Mouse (Mus musculus) stomach, embryonic 15.5 days (tissue): Measurements from ENCODE around the gene Lipt2. TPM values are rescaled to one million over a fixed set of nuclear protein-coding genes. Genes with fewer than 3 reads are reported as not detected.

Source experiments
- ATAC-seq: fragments of 200-750 bp; cut with Nextera tagmentation; 2 replicates; pipeline ENCODE4 v1.8.0; 2017; ENCODE audit warnings: low read depth, moderate number of reproducible peaks, moderate TSS enrichment; ENCODE audit not compliant: insufficient read depth, low FRiP score
- H3K27ac ChIP-seq: fragments of 300-500 bp; sonication (generic); 2 replicates; pipeline ENCODE4 v1.5.1; 2015; ENCODE audit warnings: mild to moderate bottlenecking, inconsistent platforms
- H3K27me3 ChIP-seq: fragments of 300-500 bp; sonication (generic); replicated peaks from 2 replicates; pipeline ENCODE4 v1.6.1; 2015; ENCODE audit warnings: inconsistent platforms
- H3K36me3 ChIP-seq: fragments of 300-500 bp; sonication (generic); 2 replicates; pipeline ENCODE4 v1.6.1; 2015; ENCODE audit warnings: inconsistent platforms
- H3K4me1 ChIP-seq: fragments of 300-500 bp; sonication (generic); 2 replicates; pipeline ENCODE4 v1.6.1; 2015; ENCODE audit warnings: inconsistent platforms
- H3K4me2 ChIP-seq: fragments of 300-500 bp; sonication (generic); 2 replicates; pipeline ENCODE4 v1.6.1; 2015; ENCODE audit warnings: mild to moderate bottlenecking, inconsistent platforms
- H3K4me3 ChIP-seq: fragments of 300-500 bp; sonication (generic); replicated peaks from 2 replicates; pipeline ENCODE4 v1.5.1; 2015; ENCODE audit warnings: inconsistent platforms
- H3K9ac ChIP-seq: fragments of 300-500 bp; sonication (generic); 2 replicates; pipeline ENCODE4 v1.6.1; 2015; ENCODE audit warnings: inconsistent platforms
- H3K9me3 ChIP-seq: fragments of 300-500 bp; sonication (generic); 2 replicates; pipeline ENCODE4 v1.6.1; 2016; ENCODE audit warnings: inconsistent platforms
- WGBS: fragments of 180-500 bp; shearing (Covaris S2); methylation state at CpG from one replicate; pipeline ENCODE4 v1.1.7; 2015; 5-methylcytosine and 5-hydroxymethylcytosine counted together
- polyA plus RNA-seq: library from polyadenylated mRNA; unstranded; fragments of >200 nt; fragmentation: Nextera tagmentation; extraction: Ambion mirVana; gene quantifications from 2 replicates; pipeline ENCODE4 v1.2.1, GENCODE M21; 2015

Gene Lipt2
- polyA plus RNA-seq, 1 experiment from 2014 or later: 18.0 TPM

DNA sequence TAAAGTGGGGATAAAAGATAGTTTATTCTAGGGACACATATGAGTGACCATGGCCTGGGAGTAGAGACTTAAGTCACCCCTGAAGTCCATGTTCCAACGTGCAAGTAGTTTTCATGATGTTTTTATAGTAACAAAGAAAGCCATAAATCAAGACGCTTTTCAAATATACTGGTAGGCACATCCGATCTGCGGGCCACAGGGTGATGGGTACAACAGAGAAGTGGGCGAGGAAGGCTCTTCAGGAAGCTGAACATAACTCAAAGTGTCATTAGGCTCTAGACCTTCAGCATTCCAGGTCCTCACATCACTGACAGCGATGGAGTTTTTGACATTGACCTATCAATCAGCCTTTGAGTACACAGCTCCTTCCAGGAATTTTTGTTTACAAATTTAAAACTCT is 28.5 kb upstream of the Lipt2 start:
- H3K9ac ChIP-seq: no peak overlapping the region
- no peaks in the 10 kb centered on the region for H3K27me3 ChIP-seq
- H3K36me3 ChIP-seq: no peaks in the 10 kb centered on the region
- no peaks in the 10 kb centered on the region for H3K9me3 ChIP-seq
- ATAC-seq: no peak
- no peak overlapping the region for H3K4me2 ChIP-seq
- H3K27ac ChIP-seq: no peak overlapping the region
- WGBS: 34% methylated on average over 6 of the region's 6 CpGs
- peaks cover 7% of the 10 kb centered on the region; the same call in 1 of the 2 replicates for H3K4me1 ChIP-seq
- H3K4me3 ChIP-seq: no peak overlapping the region

- Histone ChIP-seq H3K9me3 (no peaks in the 10 kb centered on the region), H3K27ac (no peak overlapping the region), H3K4me1 (peaks cover 6% of the 10 kb centered on the region; the same call in 1 of the 2 replicates), H3K4me2 (no peak overlapping the region), H3K36me3 (no peaks in the 10 kb centered on the region), H3K27me3 (no peaks in the 10 kb centered on the region), H3K4me3 (no peak overlapping the region), H3K9ac (no peak overlapping the region)
- WGBS: 69% methylated on average over 1 of the region's 1 CpGs
- no peak; the same call in 1 of the 2 replicates for ATAC-seq
These were observed 26.7 kb upstream of the Lipt2 start for GRCm38 (mm10) chr7:100132379-100132778.

GRCm38 (mm10) chr7:100137038-100137437 is 22.0 kb upstream of the Lipt2 start:
- Histone ChIP-seq H3K9ac (no peak overlapping the region), H3K4me3 (no peak overlapping the region), H3K36me3 (no peaks in the 10 kb centered on the region), H3K27me3 (no peaks in the 10 kb centered on the region), H3K27ac (no peak overlapping the region), H3K4me1 (no peaks in the 10 kb centered on the region), H3K4me2 (no peak overlapping the region), H3K9me3 (no peaks in the 10 kb centered on the region)
- WGBS: 77% methylated on average over 9 of the region's 9 CpGs
- no peak for ATAC-seq

DNA sequence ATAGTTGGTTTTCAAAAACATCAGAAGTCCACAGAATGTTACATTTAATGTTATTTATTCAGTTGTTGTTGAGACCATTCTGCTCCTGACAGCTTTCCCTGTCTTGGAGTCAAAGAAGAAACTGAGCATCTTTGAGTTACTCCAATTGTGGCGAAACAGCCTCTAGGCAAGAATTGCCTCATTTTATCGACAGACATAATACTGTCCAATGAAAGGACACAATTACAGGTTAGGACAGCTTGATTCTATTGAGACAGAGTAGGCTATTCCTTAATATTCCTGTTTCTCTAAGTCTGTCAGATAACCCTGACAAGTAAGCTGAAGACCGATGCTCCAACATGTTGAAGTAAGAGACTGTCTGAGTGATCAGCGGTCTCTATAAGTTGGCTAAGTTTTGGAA is 21.0 kb upstream of the Lipt2 start:
- H3K4me1 ChIP-seq: no peaks in the 10 kb centered on the region
- H3K9ac ChIP-seq: no peak overlapping the region
- H3K27ac ChIP-seq: no peak overlapping the region
- H3K27me3 ChIP-seq: no peaks in the 10 kb centered on the region
- ATAC-seq: no peak
- H3K4me3 ChIP-seq: no peak overlapping the region
- WGBS: 95% methylated on average over 4 of the region's 4 CpGs
- no peaks in the 10 kb centered on the region for H3K36me3 ChIP-seq
- H3K4me2 ChIP-seq: no peak overlapping the region
- H3K9me3 ChIP-seq: no peaks in the 10 kb centered on the region

- Histone ChIP-seq H3K27ac (no peak overlapping the region), H3K4me1 (no peaks in the 10 kb centered on the region), H3K27me3 (no peaks in the 10 kb centered on the region), H3K9ac (no peak overlapping the region), H3K4me2 (no peak overlapping the region), H3K36me3 (no peaks in the 10 kb centered on the region), H3K9me3 (no peaks in the 10 kb centered on the region), H3K4me3 (no peak overlapping the region)
- no peak for ATAC-seq
- WGBS: 62% methylated on average over 1 of the region's 1 CpGs
These were observed 18.5 kb upstream of the Lipt2 start for GRCm38 (mm10) chr7:100140591-100140990.

DNA sequence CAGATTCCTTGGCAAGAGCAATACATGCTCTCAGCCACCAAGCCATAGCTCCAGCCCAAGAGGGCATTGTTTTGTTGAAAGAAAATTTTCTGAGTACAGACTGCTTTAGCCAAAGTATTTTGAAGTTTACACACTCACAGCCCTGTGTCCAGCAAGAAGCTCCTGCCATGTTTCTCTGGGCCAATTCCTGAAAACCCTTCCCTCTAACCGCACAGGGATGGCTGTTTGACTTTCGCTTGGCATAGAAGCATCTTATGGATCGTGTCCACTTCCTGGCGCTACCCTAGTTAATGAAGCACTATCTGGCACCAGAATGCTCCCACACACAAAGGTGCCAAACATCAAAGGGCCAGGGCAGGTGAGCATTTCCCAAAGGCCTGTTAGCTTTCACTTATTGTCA is 10.5 kb upstream of the Lipt2 start:
- WGBS: 77% methylated on average over 4 of the region's 4 CpGs
- no peaks in the 10 kb centered on the region for H3K36me3 ChIP-seq
- no peaks in the 10 kb centered on the region for H3K4me1 ChIP-seq
- no peak overlapping the region for H3K9ac ChIP-seq
- no peak overlapping the region for H3K4me2 ChIP-seq
- no peak overlapping the region for H3K4me3 ChIP-seq
- ATAC-seq: no peak
- no peaks in the 10 kb centered on the region for H3K27me3 ChIP-seq
- H3K9me3 ChIP-seq: no peaks in the 10 kb centered on the region
- H3K27ac ChIP-seq: no peak overlapping the region

DNA sequence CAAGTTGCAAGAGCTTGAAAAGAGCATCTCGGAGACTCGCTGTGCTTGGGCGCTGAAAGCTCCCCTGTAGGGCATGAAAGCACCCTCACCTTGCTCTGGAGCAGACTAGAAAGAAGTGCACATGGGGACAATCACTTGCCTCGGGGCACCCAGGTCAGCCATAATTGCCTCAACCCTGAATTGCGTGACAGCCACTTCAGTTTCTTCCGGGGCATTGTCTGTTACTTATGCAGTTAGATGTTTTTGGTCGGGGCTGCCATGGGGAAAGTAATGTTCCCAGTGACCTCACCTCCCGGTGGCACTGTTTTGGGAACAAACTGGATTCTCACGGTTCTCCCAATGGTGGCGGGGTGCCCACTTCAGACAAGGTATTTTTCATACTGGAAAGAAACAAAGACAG is 9.0 kb upstream of the Lipt2 start:
- no peak overlapping the region for H3K9ac ChIP-seq
- no peak overlapping the region for H3K4me3 ChIP-seq
- no peak for ATAC-seq
- H3K36me3 ChIP-seq: no peaks in the 10 kb centered on the region
- WGBS: 62% methylated on average over 10 of the region's 10 CpGs
- H3K4me2 ChIP-seq: no peak overlapping the region
- H3K9me3 ChIP-seq: no peaks in the 10 kb centered on the region
- no peak overlapping the region for H3K27ac ChIP-seq
- no peaks in the 10 kb centered on the region for H3K27me3 ChIP-seq
- no peaks in the 10 kb centered on the region for H3K4me1 ChIP-seq

GRCm38 (mm10) chr7:100150626-100151025 is 8.5 kb upstream of the Lipt2 start:
- Histone ChIP-seq H3K9me3 (no peaks in the 10 kb centered on the region), H3K4me1 (no peaks in the 10 kb centered on the region), H3K4me3 (no peak overlapping the region), H3K27ac (no peak overlapping the region), H3K27me3 (no peaks in the 10 kb centered on the region), H3K9ac (no peak overlapping the region), H3K36me3 (no peaks in the 10 kb centered on the region), H3K4me2 (no peak overlapping the region)
- 80% methylated on average over 11 of the region's 11 CpGs for WGBS
- ATAC-seq: no peak

DNA sequence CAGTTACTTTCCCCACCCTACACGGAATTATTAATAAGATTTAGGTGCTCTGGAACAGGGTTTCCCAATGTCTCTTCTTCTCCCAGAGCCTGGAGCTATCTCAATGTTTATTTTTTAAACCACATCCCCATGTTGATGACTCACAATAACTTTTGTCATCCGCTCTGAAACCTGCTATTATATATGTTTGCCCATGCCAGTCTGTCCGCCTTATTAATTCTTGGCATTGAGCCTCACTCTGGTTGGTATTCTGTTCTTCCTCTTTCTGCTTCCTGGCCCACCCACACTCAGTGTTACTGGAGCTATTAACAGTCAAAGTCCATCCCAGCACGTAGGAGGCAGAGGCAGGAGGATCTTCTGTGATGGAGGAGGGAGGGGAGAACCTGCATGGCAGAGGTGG is 1.4 kb upstream of the Lipt2 start:
- H3K36me3 ChIP-seq: no peaks in the 10 kb centered on the region
- H3K4me3 ChIP-seq: no peak overlapping the region
- no peaks in the 10 kb centered on the region for H3K9me3 ChIP-seq
- no peak overlapping the region for H3K27ac ChIP-seq
- H3K4me1 ChIP-seq: no peaks in the 10 kb centered on the region
- H3K9ac ChIP-seq: no peak overlapping the region
- H3K27me3 ChIP-seq: no peaks in the 10 kb centered on the region
- 73% methylated on average over 4 of the region's 4 CpGs for WGBS
- H3K4me2 ChIP-seq: no peak overlapping the region
- no peak for ATAC-seq

DNA sequence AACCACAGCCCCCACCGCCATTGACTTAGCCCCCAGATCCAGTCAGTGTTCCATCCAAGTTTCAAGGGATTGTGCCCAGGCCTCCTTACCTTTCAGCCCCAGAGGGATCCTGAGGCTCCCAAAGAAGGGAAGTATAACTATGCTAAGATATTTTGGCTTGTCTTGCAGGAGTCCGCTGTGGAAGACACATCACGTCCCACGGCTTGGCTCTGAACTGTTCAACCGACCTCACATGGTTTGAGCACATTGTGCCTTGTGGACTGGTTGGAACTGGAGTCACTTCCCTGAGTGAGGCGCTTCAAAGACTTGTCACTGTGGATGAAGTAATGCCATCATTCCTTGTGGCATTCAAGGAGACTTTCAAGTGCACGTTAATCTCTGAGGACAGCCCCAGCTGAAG is 929 bp downstream of the Lipt2 start:
- Histone ChIP-seq H3K27ac (peak overlapping the region; percentile 97), H3K27me3 (no peaks in the 10 kb centered on the region), H3K9ac (peak overlapping the region; percentile 3; the same call in 1 of the 2 replicates), H3K4me1 (no peaks in the 10 kb centered on the region), H3K4me3 (peak overlapping the region; percentile 75), H3K4me2 (peak overlapping the region; percentile 88), H3K36me3 (no peaks in the 10 kb centered on the region), H3K9me3 (no peaks in the 10 kb centered on the region)
- ATAC-seq: peak; percentile 1; the same call in 1 of the 2 replicates
- WGBS: 58% methylated on average over 7 of the region's 7 CpGs

- H3K4me3 ChIP-seq: no peak overlapping the region
- no peak for ATAC-seq
- no peaks in the 10 kb centered on the region for H3K36me3 ChIP-seq
- H3K4me1 ChIP-seq: no peaks in the 10 kb centered on the region
- H3K9me3 ChIP-seq: no peaks in the 10 kb centered on the region
- H3K9ac ChIP-seq: no peak overlapping the region
- H3K27me3 ChIP-seq: no peaks in the 10 kb centered on the region
- no peak overlapping the region for H3K4me2 ChIP-seq
- H3K27ac ChIP-seq: no peak overlapping the region
- 76% methylated on average over 4 of the region's 4 CpGs for WGBS
These were observed 4.4 kb downstream of the Lipt2 start for GRCm38 (mm10) chr7:100163506-100163905.

DNA sequence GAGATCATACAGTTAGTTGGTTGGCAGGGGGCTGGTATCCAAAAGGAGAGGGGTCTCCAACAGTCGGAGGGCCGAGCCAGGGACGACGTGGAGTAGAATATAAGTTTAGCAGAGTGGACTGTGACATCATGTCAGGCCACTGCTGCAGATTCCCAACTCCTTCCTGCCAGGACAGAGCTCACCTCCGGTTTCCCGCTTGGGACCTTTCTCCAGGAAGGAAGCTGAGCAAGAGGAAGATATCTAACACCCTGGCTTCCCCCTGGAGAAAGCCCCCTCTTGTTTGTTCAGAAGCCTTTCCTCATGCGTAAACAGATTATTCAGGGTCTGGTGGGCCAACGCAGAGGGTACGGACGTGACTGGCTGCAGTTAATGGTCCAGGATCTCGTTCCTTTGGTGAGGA is 9.6 kb downstream of the Lipt2 start:
- H3K9me3 ChIP-seq: no peaks in the 10 kb centered on the region
- no peak overlapping the region for H3K9ac ChIP-seq
- H3K27ac ChIP-seq: no peak overlapping the region
- H3K4me3 ChIP-seq: no peak overlapping the region
- H3K27me3 ChIP-seq: no peaks in the 10 kb centered on the region
- no peaks in the 10 kb centered on the region for H3K36me3 ChIP-seq
- H3K4me1 ChIP-seq: no peaks in the 10 kb centered on the region
- 71% methylated on average over 11 of the region's 11 CpGs for WGBS
- ATAC-seq: no peak
- H3K4me2 ChIP-seq: no peak overlapping the region

GRCm38 (mm10) chr7:100170756-100171155 is 11.7 kb downstream of the Lipt2 start:
- H3K4me1 ChIP-seq: no peaks in the 10 kb centered on the region
- no peak overlapping the region for H3K4me2 ChIP-seq
- ATAC-seq: no peak
- 57% methylated on average over 4 of the region's 4 CpGs for WGBS
- H3K36me3 ChIP-seq: no peaks in the 10 kb centered on the region
- H3K9me3 ChIP-seq: no peaks in the 10 kb centered on the region
- H3K9ac ChIP-seq: no peak overlapping the region
- H3K27me3 ChIP-seq: no peaks in the 10 kb centered on the region
- H3K4me3 ChIP-seq: no peak overlapping the region
- H3K27ac ChIP-seq: no peak overlapping the region
